Mouse (Mus musculus): Measurements from ENCODE around the gene Iars2. TPM values are rescaled to one million over a fixed set of nuclear protein-coding genes. Genes with fewer than 3 reads are reported as not detected.

Iars2 gene
- total RNA-seq, 2 experiments from 2014 or later = 31.9 to 35.3 TPM

GRCm38 (mm10) chr1:185282846-185283245 is 46.4 kb downstream of the Iars2 start:
- DNase-seq (ENCODE audit: low spot score in 2 of 2) = no peak

- DNase-seq (ENCODE audit: low spot score in 2 of 2) = no peak
These were observed 48.6 kb downstream of the Iars2 start for GRCm38 (mm10) chr1:185280616-185281015.

GRCm38 (mm10) chr1:185279288-185279687 is 49.9 kb downstream of the Iars2 start:
- DNase-seq (ENCODE audit: low spot score in 2 of 2) = no peak

GRCm38 (mm10) chr1:185277022-185277421 is 52.2 kb downstream of the Iars2 start:
- no peak for DNase-seq (ENCODE audit: low spot score in 2 of 2)

GRCm38 (mm10) chr1:185275976-185276375 is 53.2 kb downstream of the Iars2 start:
- no peak for DNase-seq (ENCODE audit: low spot score in 2 of 2)

- no peak for DNase-seq (ENCODE audit: low spot score in 2 of 2)
These were observed 54.2 kb downstream of the Iars2 start for GRCm38 (mm10) chr1:185274819-185275545.

GRCm38 (mm10) chr1:185271373-185271772 is 57.8 kb downstream of the Iars2 start:
- no peak for DNase-seq (ENCODE audit: low spot score in 2 of 2)

- DNase-seq (ENCODE audit: low spot score in 2 of 2) = no peak
These were observed 58.6 kb downstream of the Iars2 start for GRCm38 (mm10) chr1:185270403-185271097.

GRCm38 (mm10) chr1:185268675-185269074 is 60.5 kb downstream of the Iars2 start:
- DNase-seq (ENCODE audit: low spot score in 2 of 2) = no peak

- DNase-seq (ENCODE audit: low spot score in 2 of 2) = no peak
These were observed 66.6 kb downstream of the Iars2 start for GRCm38 (mm10) chr1:185262565-185262964.

GRCm38 (mm10) chr1:185256753-185257152 is 72.4 kb downstream of the Iars2 start:
- no peak for DNase-seq (ENCODE audit: low spot score in 2 of 2)

GRCm38 (mm10) chr1:185255336-185255735 is 73.9 kb downstream of the Iars2 start:
- DNase-seq (ENCODE audit: low spot score in 2 of 2) = no peak

- peak; percentile 58 to 69 for DNase-seq (ENCODE audit: low spot score in 2 of 2)
These were observed 75.9 kb downstream of the Iars2 start for GRCm38 (mm10) chr1:185253140-185253892.

GRCm38 (mm10) chr1:185252351-185252750 is 76.8 kb downstream of the Iars2 start:
- DNase-seq (ENCODE audit: low spot score in 2 of 2) = no peak

- DNase-seq (ENCODE audit: low spot score in 2 of 2) = no peak
These were observed 80.5 kb downstream of the Iars2 start for GRCm38 (mm10) chr1:185248728-185249127.

- no peak for DNase-seq (ENCODE audit: low spot score in 2 of 2)
These were observed 81.6 kb downstream of the Iars2 start for GRCm38 (mm10) chr1:185247429-185248085.

GRCm38 (mm10) chr1:185245456-185245855 is 83.7 kb downstream of the Iars2 start:
- DNase-seq (ENCODE audit: low spot score in 2 of 2) = no peak

- DNase-seq (ENCODE audit: low spot score in 2 of 2) = peak in 1 of 2 experiments; percentile 20
These were observed 86.2 kb downstream of the Iars2 start for GRCm38 (mm10) chr1:185243013-185243412.

- DNase-seq (ENCODE audit: low spot score in 2 of 2) = no peak
These were observed 92.7 kb downstream of the Iars2 start for GRCm38 (mm10) chr1:185236530-185236929.

- no peak for DNase-seq (ENCODE audit: low spot score in 2 of 2)
These were observed 93.4 kb downstream of the Iars2 start for GRCm38 (mm10) chr1:185235837-185236236.

Data from layer of hippocampus, postnatal 14 days (tissue).